7 mouse cellular contexts compared by ENCODE assay signal in genomic region chr4:75234602-75235001, GRCm38 (mm10). TPM values are rescaled to one million over a fixed set of nuclear protein-coding genes. Genes with fewer than 3 reads are reported as not detected.
DNase-seq lines count a peak whose midpoint lies in the region; ATAC-seq and TF ChIP-seq lines count a peak whose summit lies in the region.
"Not testable (repeated sequence)": the region's sequence is repeated elsewhere in the genome, so short reads cannot be mapped to it uniquely, and the experiment has no call there.

No protein-coding gene starts in this region.

- not testable (repeated sequence) for H3K4me1 ChIP-seq in kidney, adult 2 months (ENCODE audit: control insufficient read depth, insufficient read depth, low read length); kidney, postnatal 0 days (replicated peaks; ENCODE audit: insufficient read depth, low read length)

- not testable (repeated sequence) for TF ChIP-seq POLR2A in kidney, adult 2 months (IDR thresholded peaks at IDR 0.05; ENCODE audit: low read depth, low read length)

- not testable (repeated sequence) for H3K9me3 ChIP-seq in kidney, postnatal 0 days (replicated peaks; ENCODE audit: low read length)

- H3K4me2 ChIP-seq in kidney, postnatal 0 days (ENCODE audit: low read length): not testable (repeated sequence)

- TF ChIP-seq CTCF in kidney, adult 2 months (conservative IDR thresholded peaks at IDR 0.05; ENCODE audit: insufficient read depth, insufficient read length, low read depth, low read length); kidney, postnatal 0 days (IDR thresholded peaks at IDR 0.05; ENCODE audit: low read depth): not testable (repeated sequence)

- 33% methylated on average over 3 of the region's 3 CpGs for WGBS in kidney, adult 2 months
- 44% methylated on average over 3 of the region's 3 CpGs for WGBS in kidney, postnatal 0 days

- H3K27me3 ChIP-seq in kidney, adult 2 months (replicated peaks; ENCODE audit: control insufficient read depth, insufficient read depth, low read length); kidney, postnatal 0 days (ENCODE audit: insufficient read depth, low read length): not testable (repeated sequence)

- not testable (repeated sequence) for H3K36me3 ChIP-seq in kidney, adult 2 months (ENCODE audit: control insufficient read depth, insufficient read depth, low read length); kidney, postnatal 0 days (ENCODE audit: insufficient read depth, low read length)

- H3K27ac ChIP-seq in kidney, adult 2 months (ENCODE audit: insufficient read depth, low read depth, low read length); kidney, postnatal 0 days: not testable (repeated sequence)

- H3K4me3 ChIP-seq in kidney, adult 2 months (ENCODE audit: insufficient read depth, low read depth, low read length); kidney, postnatal 0 days (replicated peaks; ENCODE audit: low read depth, low read length): not testable (repeated sequence)

- ATAC-seq in kidney, postnatal 0 days (replicated peaks; ENCODE audit: low FRiP score, low read depth): peak; percentile 72; the same call in 1 of the 2 replicates

- not testable (repeated sequence) for H3K9ac ChIP-seq in kidney, postnatal 0 days (ENCODE audit: low read depth, low read length)

- DNase-seq in ES-CJ7 (ENCODE audit: low read depth, low spot score): peak; percentile 44
- DNase-seq in Muller cell, postnatal 12 days (ENCODE audit: inconsistent ontology term): peak; percentile 54
- DNase-seq in ZHBTc4 (ENCODE audit: low read depth, low spot score): peak; percentile 60
- DNase-seq in kidney, adult 2 months: peak; percentile 54
- peak; percentile 57 for DNase-seq in kidney, adult 9 months
- peak; percentile 11 for DNase-seq in kidney, postnatal 0 days (ENCODE audit: low spot score)
- DNase-seq in kidney, postnatal 36 days: peak; percentile 9 to 11

RNA-seq across cellular contexts. Expression of gene Dmac1, which starts 43.5 kb away (rescaled TPM):
- polyA plus RNA-seq in kidney, adult 2 months (2012; rRNA removed): 55.2 and 59.2 TPM in 2 replicates
- 129 and 131 TPM in 2 replicates for polyA plus RNA-seq in kidney, postnatal 0 days (2015; fragmentation: Nextera tagmentation; extraction: Ambion mirVana)

Comparison
In these comparisons a context has a peak if more than half of its experiments do, and no peak if none do; other contexts are left out.
1. DNase-seq: peak in every context shown above with its lines; median percentile 60 in ZHBTc4; 57 in kidney, adult 9 months; 54 in Muller cell, postnatal 12 days; 54 in kidney, adult 2 months; 44 in ES-CJ7; 11 in kidney, postnatal 0 days; 10 in kidney, postnatal 36 days.